Mouse (Mus musculus) neural tube, embryonic 10.5 days (tissue): ENCODE measurements around the gene Sumf2.
"Not testable (repeated sequence)": the region's sequence is repeated elsewhere in the genome, so short reads cannot be mapped to it uniquely, and the experiment has no call there.

ENCODE experiments used
- DNase-seq: peaks from one replicate; pipeline ENCODE4 v3.0.0-alpha.2; 2017; ENCODE audit warnings: low spot score; ENCODE audit errors: extremely low spot score

Gene Sumf2

GRCm38 (mm10) chr5:129846752-129847557, at the start of gene Sumf2:
TSS of gene Sumf2 (plus strand) at chr5:129846986.
- peak; percentile 97 for DNase-seq

GRCm38 (mm10) chr5:129844848-129845247, 1.9 kb upstream of the Sumf2 start:
- DNase-seq: no peak

GRCm38 (mm10) chr5:129847558-129847820, 703 bp downstream of the Sumf2 start:
- no peak for DNase-seq

GRCm38 (mm10) chr5:129855163-129855562, 8.4 kb downstream of the Sumf2 start:
- no peak for DNase-seq

- DNase-seq: no peak
Measured at GRCm38 (mm10) chr5:129856414-129856813, 9.6 kb downstream of the Sumf2 start.

GRCm38 (mm10) chr5:129862325-129862724, 15.5 kb downstream of the Sumf2 start:
- no peak for DNase-seq

- DNase-seq: peak; percentile 44
Measured at GRCm38 (mm10) chr5:129864467-129864866, 17.7 kb downstream of the Sumf2 start.

GRCm38 (mm10) chr5:129865841-129866240, 19.1 kb downstream of the Sumf2 start:
- DNase-seq: no peak

GRCm38 (mm10) chr5:129869238-129869995, 22.6 kb downstream of the Sumf2 start:
- no peak for DNase-seq

- DNase-seq: no peak
Measured at GRCm38 (mm10) chr5:129871238-129871637, 24.5 kb downstream of the Sumf2 start.

GRCm38 (mm10) chr5:129873942-129874341, 27.2 kb downstream of the Sumf2 start:
- DNase-seq: no peak

GRCm38 (mm10) chr5:129875098-129875497, 28.3 kb downstream of the Sumf2 start:
- DNase-seq: no peak

- DNase-seq: no peak
Measured at GRCm38 (mm10) chr5:129877731-129878455, 31.1 kb downstream of the Sumf2 start.

- no peak for DNase-seq
Measured at GRCm38 (mm10) chr5:129878946-129879345, 32.2 kb downstream of the Sumf2 start.

GRCm38 (mm10) chr5:129879888-129880287, 33.1 kb downstream of the Sumf2 start:
- no peak for DNase-seq

GRCm38 (mm10) chr5:129886271-129886670, 39.5 kb downstream of the Sumf2 start:
- DNase-seq: no peak

GRCm38 (mm10) chr5:129886911-129887636, 40.3 kb downstream of the Sumf2 start, which contains the start of gene Chchd2:
TSS of gene Chchd2 (minus strand) at chr5:129887470.
- DNase-seq: peak; percentile 88

GRCm38 (mm10) chr5:129890390-129890789, 43.6 kb downstream of the Sumf2 start:
- not testable (repeated sequence) for DNase-seq

GRCm38 (mm10) chr5:129895198-129896088, 48.7 kb downstream of the Sumf2 start, which contains the start of gene Zbed5:
TSS of gene Zbed5 (plus strand) at chr5:129895723.
- peak; percentile 85 for DNase-seq

- DNase-seq: no peak
Measured at GRCm38 (mm10) chr5:129898449-129898848, 51.7 kb downstream of the Sumf2 start, which contains the start of gene Phkg1. TSS of gene Phkg1 (minus strand) at chr5:129898549.
